Mouse (Mus musculus) ovary, adult 18-20 months (tissue): ENCODE data around the gene Gm49333.

Experiments
- DNase-seq: peaks from one replicate; pipeline ENCODE4 v3.0.0; 2022; ENCODE audit warnings: low spot score, mixed read lengths

Gene Gm49333

GRCm38 (mm10) chr16:20677974-20678675 is 66.7 kb downstream of the Gm49333 start:
- peak; percentile 82 for DNase-seq

DNA sequence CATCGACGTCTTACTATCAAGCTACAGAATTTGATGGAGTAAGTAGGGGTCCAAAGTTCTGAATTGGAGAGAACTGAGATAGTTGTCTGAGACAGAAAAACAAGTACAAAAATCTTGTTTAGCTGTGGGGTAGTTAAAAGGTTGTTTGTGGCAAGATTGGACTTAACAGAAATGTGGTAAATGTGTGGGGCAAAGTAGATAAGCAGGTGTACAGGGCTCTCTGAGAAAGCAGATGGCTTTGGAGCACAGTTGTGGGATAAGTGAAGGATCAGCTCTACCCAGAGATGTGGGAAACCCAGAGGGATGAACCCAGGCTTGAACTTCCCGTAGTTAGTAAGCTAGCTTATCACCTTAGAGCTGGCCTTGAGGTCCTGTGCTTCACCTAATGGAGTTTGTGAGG is 79.4 kb downstream of the Gm49333 start:
- no peak for DNase-seq

GRCm38 (mm10) chr16:20691617-20692016 is 80.2 kb downstream of the Gm49333 start:
- DNase-seq, result no peak

DNA sequence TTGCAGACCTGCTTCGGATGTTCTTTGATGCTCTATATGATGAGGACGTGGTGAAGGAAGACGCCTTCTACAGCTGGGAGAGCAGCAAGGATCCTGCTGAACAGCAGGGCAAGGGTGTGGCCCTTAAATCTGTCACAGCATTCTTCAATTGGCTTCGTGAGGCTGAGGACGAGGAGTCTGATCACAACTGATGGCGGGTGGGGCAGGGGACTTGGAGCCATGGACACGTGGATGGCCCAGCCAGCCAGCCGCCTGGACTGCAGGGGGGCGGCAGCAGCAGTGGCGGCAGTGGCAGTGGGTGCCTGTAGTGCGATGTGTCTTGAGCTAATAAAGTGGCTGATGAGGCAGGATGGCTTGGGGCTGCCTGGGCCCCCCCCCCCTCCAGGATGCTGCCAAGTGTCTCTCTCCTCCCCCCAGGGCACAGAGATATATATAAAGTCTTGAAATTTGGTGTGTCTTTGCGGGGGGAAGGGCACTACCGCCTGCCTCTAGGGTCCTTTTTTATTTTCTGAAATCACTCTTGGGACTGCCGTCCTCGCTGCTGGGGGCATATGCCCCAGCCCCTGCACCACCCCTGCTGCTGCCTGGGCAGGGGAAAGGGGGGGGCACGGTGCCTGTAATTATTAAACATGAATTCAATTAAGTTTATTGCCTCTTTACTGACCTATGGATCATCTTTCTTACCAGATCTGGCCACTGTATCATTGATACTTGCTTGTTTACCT is 81.0 kb downstream of the Gm49333 start:
- no peak for DNase-seq

DNA sequence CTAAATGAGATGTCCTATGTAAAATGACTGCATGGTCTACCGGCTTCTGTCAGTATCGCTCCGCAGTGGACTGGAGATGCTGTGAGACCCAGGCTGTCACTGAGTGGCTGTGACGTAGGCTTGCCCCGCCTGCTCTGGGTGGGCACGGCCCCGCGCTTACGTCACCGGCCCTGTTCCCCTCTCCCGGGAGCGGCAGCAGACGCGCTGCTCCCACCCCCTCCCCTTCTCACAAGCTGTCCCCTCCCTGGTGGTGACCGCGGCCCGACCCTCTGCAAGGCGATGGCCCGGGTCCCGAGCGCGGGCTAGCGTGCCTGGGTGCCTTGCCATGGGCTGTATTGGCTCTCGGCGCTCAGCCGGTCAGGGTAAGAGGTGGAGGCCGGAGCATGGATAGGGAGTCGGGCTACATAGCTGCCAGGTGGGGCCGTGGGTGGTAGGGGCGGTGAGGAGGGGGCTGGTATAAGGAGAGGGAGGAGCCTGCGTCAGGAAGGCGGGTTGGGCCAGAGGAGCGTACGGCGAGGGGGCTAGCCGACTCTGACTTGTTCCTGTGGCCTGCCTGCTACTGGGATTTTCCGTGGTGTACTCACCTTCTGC is 81.8 kb downstream of the Gm49333 start, which contains the start of gene Fam131a:
Gene Fam131a, plus strand, starts transcription at position 131 of the 591 bp plus-strand sequence.
- DNase-seq, result peak; percentile 80

DNA sequence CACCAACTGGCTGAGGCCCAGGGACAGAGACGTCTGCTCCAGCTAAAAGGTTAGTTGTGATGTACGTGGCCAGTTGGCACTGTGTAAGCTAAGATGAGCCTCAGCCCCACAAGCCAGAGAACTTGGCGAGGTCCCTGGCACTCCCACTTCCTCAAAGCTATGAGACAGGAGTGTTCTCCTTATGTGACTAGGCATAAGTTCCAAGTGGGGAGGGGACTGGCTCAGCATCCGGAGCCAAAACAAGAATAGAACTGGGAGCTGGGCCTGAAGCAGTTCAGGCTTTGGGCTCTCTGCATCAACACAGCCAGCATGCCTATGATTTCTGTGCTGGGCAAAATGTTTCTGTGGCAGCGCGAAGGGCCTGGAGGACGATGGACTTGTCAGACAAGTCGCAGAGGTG is 83.4 kb downstream of the Gm49333 start:
- no peak for DNase-seq
